Mouse (Mus musculus) v-Abl transformed pro-B cells (cell line): ENCODE data around the gene Barhl1.

Experiments
- in situ Hi-C, 2 experiments: fragments of 400-800 bp; cut with MboI; formaldehyde crosslinking; loops; one replicate each; pipeline ENCODE4 v1.15.1; 2025; ENCODE audit not compliant: unreplicated experiment in 2 of 2

Gene Barhl1

GRCm38 (mm10) chr2:28916513-28916865 lies at the start of gene Barhl1:
Gene Barhl1, minus strand, starts transcription at chr2:28916668.
- in situ Hi-C loops, result loop anchor here (25.0 kb wide), 2 partner anchors 246 to 671 kb away; no protein-coding TSS in a partner anchor

GRCm38 (mm10) chr2:28963565-28963964 lies 47.1 kb upstream of the Barhl1 start:
- in situ Hi-C loops, result no loop called here

DNA sequence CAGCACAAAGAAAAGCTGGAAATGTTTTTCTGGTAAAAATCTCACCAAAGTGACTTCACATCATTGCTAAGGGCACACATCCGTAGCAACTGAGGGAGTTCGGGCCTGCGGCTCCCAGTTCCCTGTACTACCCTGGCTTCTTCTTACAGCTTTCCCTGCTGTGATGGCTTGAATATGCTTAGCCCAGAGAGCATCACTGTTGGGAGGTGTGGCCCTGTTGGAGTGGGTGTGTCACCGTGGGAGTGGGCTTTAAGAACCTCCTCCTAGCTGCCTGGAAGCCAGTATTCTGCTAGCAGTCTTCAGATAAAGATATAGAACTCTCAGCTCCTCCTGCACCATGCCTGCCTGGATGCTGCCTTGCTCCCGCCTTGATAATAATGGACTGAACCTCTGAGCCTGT lies 45.2 kb upstream of the Barhl1 start:
- in situ Hi-C loops, result no loop called here

DNA sequence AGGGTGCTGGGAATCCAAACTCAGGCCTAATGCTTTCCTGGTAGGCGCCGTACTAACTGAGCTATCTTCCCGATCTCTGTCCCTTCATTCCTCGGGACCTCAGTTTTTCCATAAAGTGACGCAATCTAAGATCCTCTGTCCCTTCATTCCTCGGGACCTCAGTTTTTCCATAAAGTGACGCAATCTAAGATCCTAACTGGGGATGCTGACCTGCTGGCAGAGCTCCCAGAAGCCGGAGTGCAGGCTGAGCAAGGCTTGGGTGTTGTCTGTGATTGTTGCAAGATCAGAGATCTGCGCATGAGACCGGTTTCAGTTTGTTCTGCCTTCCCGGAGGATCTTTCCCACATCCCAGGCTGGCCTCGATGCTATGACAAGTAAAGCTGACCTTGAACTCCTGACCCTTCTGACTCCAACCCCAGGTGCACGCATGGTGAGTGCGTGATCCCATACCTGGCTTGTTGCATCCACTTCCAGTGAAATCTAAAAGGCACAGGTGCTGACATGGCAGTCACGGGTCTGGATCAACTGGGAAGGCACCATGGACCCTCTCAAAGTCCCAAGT lies 44.6 kb upstream of the Barhl1 start:
- in situ Hi-C loops, result no loop called here

- in situ Hi-C loops, result no loop called here
These were observed 40.4 kb upstream of the Barhl1 start for GRCm38 (mm10) chr2:28956874-28957273.

DNA sequence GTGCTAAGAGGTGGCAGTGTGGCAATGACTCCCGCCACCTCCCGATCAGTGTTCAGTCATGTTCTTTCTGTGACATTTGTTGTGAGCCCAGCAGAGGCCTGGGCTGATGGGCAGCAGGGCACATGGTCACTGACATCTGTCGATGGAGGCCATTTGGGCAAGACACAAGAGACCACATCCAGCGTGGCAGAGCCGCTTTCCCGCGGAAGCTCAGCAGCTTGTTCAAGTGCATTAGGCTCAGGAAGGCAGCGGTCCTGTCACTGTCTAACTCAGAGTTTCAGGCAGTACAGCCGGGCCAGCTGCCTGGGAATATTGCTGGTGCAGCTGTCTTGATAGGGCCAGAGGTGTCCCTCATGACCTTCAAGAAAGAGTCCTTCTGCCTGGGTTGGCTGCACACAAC lies 38.1 kb upstream of the Barhl1 start:
- in situ Hi-C loops, result no loop called here

GRCm38 (mm10) chr2:28952981-28953380 lies 36.5 kb upstream of the Barhl1 start:
- in situ Hi-C loops, result no loop called here

- in situ Hi-C loops, result no loop called here
These were observed 29.8 kb upstream of the Barhl1 start for GRCm38 (mm10) chr2:28946312-28946711.

GRCm38 (mm10) chr2:28945388-28945787 lies 28.9 kb upstream of the Barhl1 start:
- in situ Hi-C loops, result no loop called here

DNA sequence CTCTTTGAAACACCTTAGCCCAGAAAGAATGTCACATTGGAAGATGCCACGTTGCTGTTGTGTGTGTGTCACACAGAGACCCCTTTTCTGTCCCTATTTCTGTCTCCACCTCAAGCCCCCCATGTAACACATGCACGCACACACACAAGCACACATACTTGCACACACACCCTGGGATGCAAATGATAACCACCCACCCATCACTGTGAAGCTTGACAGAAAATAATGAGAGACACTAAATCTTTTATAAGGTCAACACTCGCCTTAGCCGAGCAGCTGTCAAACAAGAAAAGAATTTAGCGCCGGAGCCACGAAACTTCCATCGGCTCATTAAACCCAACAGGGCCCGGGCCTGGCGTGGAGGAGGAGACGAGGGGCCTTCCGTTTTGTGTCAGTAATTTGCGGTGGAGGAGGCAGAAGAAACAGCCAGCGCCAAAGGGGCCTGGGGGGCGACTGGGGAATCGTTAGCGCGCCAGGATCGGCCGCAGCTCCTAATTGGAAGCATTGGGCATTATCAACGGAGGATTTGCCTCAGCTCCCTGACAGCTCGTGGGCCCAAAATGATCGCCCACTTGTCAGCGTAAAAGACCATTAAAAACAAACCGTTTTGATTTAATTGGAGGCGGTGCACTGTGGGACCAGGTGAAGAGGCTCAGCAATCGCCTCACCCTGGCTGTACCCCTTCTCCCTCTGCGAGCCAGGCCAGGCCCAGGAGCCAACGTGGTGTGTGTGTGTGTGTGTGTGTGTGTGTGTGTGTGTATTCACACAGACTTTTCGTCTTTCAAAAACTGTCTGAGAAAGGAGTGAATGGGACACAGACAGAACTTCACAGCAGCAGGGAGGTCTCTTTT lies 27.4 kb upstream of the Barhl1 start:
- in situ Hi-C loops, result no loop called here

DNA sequence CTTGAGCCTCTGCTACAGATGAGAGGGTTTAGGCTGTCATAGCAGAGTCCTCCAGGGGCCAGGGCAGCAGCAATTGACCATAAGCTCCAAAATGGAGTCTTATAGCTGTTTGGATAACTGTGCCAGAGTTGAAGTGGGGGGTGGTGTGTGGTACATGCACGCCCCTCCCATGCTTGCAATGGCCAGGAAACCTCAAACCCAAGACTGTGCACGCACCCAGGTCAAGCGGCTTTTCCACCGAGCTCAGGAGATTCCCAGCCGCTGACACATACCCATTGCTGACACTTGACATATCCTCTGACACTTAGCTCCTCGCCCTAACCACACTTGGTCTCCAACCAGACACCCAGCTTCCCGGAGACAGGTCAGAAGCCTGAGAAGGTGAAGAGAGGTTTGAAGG lies 22.5 kb upstream of the Barhl1 start:
- in situ Hi-C loops, result no loop called here

- in situ Hi-C loops, result no loop called here
These were observed 14.1 kb upstream of the Barhl1 start for GRCm38 (mm10) chr2:28930571-28930970.

DNA sequence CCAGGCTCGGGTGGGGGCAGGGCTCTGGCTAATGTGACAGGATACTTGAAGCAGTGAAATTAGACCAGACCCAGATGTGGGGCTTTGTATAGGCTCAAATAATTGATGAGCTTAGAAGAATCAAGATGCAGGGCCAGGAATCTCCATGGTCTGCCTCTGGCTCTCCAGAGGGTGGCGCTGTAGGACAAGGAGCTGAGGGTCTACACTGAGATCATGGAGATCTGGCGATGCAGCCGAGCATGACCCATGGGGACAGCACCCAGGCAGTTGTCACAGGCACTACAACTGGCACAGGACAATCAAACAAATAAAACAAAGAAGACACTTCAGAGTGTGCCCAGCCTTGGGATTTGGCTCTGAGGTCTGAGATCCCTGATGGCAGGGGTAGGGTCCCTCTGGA lies 7.4 kb upstream of the Barhl1 start:
- in situ Hi-C loops, result loop anchor here (5.0 to 25.0 kb wide), 5 partner anchors 128 to 678 kb away; no protein-coding TSS in a partner anchor

- in situ Hi-C loops, result loop anchor here (25.0 kb wide), 2 partner anchors 243 to 668 kb away; no protein-coding TSS in a partner anchor
These were observed 2.5 kb upstream of the Barhl1 start for GRCm38 (mm10) chr2:28919001-28919400.

- in situ Hi-C loops, result loop anchor here (25.0 kb wide), 2 partner anchors 245 to 670 kb away; no protein-coding TSS in a partner anchor
These were observed 1.3 kb upstream of the Barhl1 start for GRCm38 (mm10) chr2:28917518-28918361.

DNA sequence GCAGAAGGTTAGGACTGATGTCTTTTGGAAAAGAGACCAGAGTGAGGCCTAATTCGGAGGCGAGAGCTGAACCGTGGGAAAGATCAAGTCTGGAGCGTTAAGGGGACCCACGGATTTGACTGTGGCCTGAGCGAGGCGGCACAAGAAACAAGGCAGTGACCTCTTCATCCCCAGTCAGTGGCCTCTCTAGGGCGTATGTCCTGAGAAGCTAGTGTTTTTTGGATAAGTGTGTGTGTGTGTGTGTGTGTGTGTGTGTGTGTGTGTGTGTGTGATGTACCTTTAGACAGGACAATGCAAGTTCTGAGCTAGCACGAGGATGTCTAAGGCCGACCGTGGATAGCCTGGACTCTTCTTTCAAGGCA lies 669 bp upstream of the Barhl1 start:
- in situ Hi-C loops, result loop anchor here (25.0 kb wide), 2 partner anchors 245 to 670 kb away; no protein-coding TSS in a partner anchor

DNA sequence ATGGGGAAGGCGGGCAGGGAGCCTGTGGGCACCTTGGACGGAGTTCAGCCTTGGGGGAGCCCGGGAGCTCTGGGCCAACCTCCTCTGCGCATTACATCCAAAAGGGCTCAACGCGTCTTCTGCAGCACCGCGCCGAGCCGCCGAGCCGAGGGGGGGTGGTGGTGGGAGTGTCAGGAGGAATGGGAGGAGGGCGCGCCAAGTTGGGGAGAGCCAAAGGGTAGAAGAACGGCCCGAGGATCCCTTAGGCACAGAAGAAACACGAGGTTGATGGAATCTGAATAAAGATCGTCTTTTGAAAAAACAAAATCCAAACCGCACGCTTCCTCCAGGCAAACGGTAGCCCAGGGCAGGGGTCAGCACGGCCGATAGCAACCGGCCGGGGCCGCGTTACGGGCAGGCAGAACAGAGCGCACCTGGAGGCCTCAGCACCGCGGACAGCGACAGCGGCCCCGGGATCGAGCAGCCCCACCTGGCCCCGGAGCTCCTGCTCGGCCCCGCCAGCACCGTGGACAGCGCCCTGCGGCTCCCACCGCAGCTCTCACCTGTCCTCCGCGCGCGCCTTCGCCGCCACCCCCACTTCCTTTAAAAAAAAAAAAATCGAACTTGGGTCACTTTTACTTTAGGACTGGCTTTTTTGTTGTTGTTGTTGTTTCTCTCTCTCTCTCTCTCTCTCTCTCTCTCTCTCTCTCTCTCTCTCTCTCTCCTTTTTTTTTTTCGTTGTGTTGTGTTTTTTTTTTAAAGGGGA lies 528 bp downstream of the Barhl1 start:
- in situ Hi-C loops, result loop anchor here (25.0 kb wide), 2 partner anchors 246 to 671 kb away; no protein-coding TSS in a partner anchor

DNA sequence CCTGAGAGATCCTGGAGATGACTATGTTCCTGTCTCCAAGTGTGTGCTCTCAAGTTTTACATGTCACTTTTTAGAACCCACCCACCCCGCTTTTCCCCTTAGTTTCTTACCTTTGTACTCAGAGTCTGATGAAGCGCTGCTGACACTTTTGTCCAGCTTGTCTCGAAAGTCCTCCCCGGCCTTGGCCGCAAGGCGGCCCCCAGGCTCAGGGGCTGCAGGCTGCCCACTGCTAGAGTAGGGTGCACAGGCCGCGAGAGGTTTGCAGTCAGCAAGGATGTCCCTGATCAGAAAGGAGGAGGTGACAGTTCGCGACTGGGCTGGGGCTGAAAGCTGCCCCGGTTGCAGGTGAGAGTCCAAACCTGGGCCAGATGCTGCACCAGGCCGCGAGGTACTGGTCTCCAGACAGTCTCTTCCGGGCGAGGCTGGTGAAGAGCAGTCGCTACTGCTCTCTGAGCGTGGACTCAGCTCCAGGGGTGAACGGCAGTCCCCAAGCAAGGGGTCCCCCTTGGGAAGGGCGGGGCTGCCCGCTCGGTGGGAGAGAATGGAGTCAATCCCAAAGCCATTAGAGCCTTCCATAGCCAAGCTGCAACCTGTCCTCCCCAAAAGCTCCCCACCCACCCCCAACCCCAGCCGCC lies 1.2 kb downstream of the Barhl1 start:
- in situ Hi-C loops, result loop anchor here (25.0 kb wide), 2 partner anchors 247 to 672 kb away; no protein-coding TSS in a partner anchor

- in situ Hi-C loops, result loop anchor here (25.0 kb wide), 2 partner anchors 248 to 673 kb away; no protein-coding TSS in a partner anchor
These were observed 2.3 kb downstream of the Barhl1 start for GRCm38 (mm10) chr2:28914121-28914520.

- in situ Hi-C loops, result loop anchor here (25.0 kb wide), 2 partner anchors 249 to 674 kb away; no protein-coding TSS in a partner anchor
These were observed 3.5 kb downstream of the Barhl1 start for GRCm38 (mm10) chr2:28912961-28913360.
